Mouse (Mus musculus): Measurements from ENCODE around the gene Prdm2.

DNA sequence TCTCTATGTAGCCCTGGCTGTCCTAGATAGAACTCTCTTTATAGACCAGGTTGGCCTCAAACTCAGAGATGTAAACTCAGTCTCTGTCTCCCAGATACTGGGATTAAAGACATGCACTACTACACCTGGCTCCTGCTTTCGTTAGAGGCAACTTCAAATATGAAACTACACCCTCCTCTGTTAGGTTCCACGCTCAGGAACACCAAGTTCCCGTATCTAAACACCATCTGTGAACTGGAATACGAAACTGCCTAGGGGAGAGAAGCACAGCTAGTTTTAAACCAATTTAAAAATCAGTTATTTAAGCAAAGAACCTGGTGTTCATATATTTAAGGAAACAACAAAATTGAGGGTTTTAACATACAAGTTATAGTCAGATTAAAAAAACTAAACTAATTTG is 56.9 kb downstream of the Prdm2 start:
- no peak for TF ChIP-seq CTCF (IDR thresholded peaks at IDR 0.05; ENCODE audit: low read depth, low read length)
- TF ChIP-seq POLR2A (IDR thresholded peaks at IDR 0.05; ENCODE audit: borderline replicate concordance, low read depth, low read length), result no peak
